Mouse (Mus musculus) layer of hippocampus, adult 9-11 months (tissue): ENCODE measurements around the gene Gm21876.
"Not testable (repeated sequence)": the region's sequence is repeated elsewhere in the genome, so short reads cannot be mapped to it uniquely, and the experiment has no call there.

ENCODE experiments used
- DNase-seq: peaks from one replicate; pipeline ENCODE4 v3.0.0; 2022

Gene Gm21876

DNA sequence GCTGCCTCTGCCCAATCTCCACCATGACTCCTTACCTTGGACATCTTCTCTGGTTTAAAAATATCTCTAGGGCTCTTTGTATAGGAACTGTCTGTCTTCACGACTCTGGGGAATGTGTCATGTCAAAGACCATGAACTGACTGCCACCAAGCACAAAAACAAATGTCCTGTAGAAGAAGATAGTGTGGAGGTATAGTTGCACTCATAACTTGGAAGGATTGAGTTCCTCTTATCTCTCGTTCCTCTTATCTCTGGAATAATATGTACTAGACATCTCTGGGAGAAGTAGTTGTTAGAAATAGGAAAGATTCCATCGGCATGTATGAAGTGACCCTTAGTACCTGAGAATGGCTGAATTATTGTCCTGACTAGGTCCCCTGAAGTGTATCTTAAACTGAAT lies at the start of gene Gm21876:
Gene Gm21876, minus strand, starts transcription at position 101 of the 400 bp plus-strand sequence.
- no peak for DNase-seq

GRCm38 (mm10) chrX:21220422-21220821 lies 45.0 kb upstream of the Gm21876 start:
- DNase-seq: no peak

GRCm38 (mm10) chrX:21146675-21147074 lies 28.8 kb downstream of the Gm21876 start:
- not testable (repeated sequence) for DNase-seq
